Comparison of ENCODE assay signal across 8 mouse cellular contexts in genomic region chr13:116714809-116715208, GRCm38 (mm10).
DNase-seq lines count a peak whose midpoint lies in the region; ATAC-seq and TF ChIP-seq lines count a peak whose summit lies in the region.

No protein-coding gene starts in this region.

- no peaks in the 10 kb centered on the region for H3K9me3 ChIP-seq in hindbrain, embryonic 10.5 days
- H3K9me3 ChIP-seq in hindbrain, embryonic 12.5 days (replicated peaks): no peaks in the 10 kb centered on the region
- no peaks in the 10 kb centered on the region for H3K9me3 ChIP-seq in ES-E14 (ENCODE audit: control insufficient read depth, insufficient read depth, low read depth, low read length)
- H3K9me3 ChIP-seq in midbrain, embryonic 10.5 days (replicated peaks): no peaks in the 10 kb centered on the region

- no peaks in the 10 kb centered on the region for H3K36me3 ChIP-seq in hindbrain, embryonic 10.5 days
- no peaks in the 10 kb centered on the region for H3K36me3 ChIP-seq in hindbrain, embryonic 12.5 days
- no peaks in the 10 kb centered on the region for H3K36me3 ChIP-seq in ES-E14 (ENCODE audit: control insufficient read depth, insufficient read depth, low read length, poor library complexity, severe bottlenecking)
- H3K36me3 ChIP-seq in midbrain, embryonic 10.5 days: no peaks in the 10 kb centered on the region

- DNase-seq in hindbrain, embryonic 10.5 days (ENCODE audit: low spot score): peak; percentile 64
- DNase-seq in ES-E14 (ENCODE audit: low read depth, low spot score): no peak
- peak; percentile 20 to 36 for DNase-seq in cerebellum, adult 2 months
- DNase-seq in forelimb bud, embryonic 11.5 days (ENCODE audit: low read depth, low spot score): peak; percentile 57
- DNase-seq in layer of hippocampus, postnatal 10 days (ENCODE audit: low spot score in 2 of 2): peak; percentile 73 to 81
- peak; percentile 61 for DNase-seq in midbrain, embryonic 10.5 days (ENCODE audit: low spot score)
- peak; percentile 31 for DNase-seq in yolk sac, embryonic 10.5 days (ENCODE audit: low spot score)

- peak; percentile 68; the same call in 1 of the 2 replicates for TF ChIP-seq CTCF in cerebellum, adult 2 months (IDR thresholded peaks at IDR 0.05; ENCODE audit: borderline replicate concordance, insufficient read depth, low read depth, low read length)

- WGBS in hindbrain, embryonic 10.5 days: 20% methylated on average over 5 of the region's 5 CpGs
- WGBS in hindbrain, embryonic 12.5 days: 14% methylated on average over 5 of the region's 5 CpGs
- 14% methylated on average over 5 of the region's 5 CpGs for WGBS in cerebellum, adult 2 months
- 21% methylated on average over 5 of the region's 5 CpGs for WGBS in midbrain, embryonic 10.5 days

- peaks cover 14% of the 10 kb centered on the region for H3K4me1 ChIP-seq in hindbrain, embryonic 10.5 days (replicated peaks)
- H3K4me1 ChIP-seq in hindbrain, embryonic 12.5 days: peaks cover 10% of the 10 kb centered on the region
- no peaks in the 10 kb centered on the region; a peak in 1 of 4 replicates for H3K4me1 ChIP-seq in ES-E14 (ENCODE audit: control insufficient read depth in 2 of 2, insufficient read depth in 2 of 2, low read length in 2 of 2, poor library complexity in 1 of 2)
- H3K4me1 ChIP-seq in cerebellum, adult 2 months (ENCODE audit: control insufficient read depth, insufficient read depth, low read length): no peaks in the 10 kb centered on the region
- H3K4me1 ChIP-seq in midbrain, embryonic 10.5 days: peaks cover 15% of the 10 kb centered on the region

- in situ Hi-C loops in ES-E14 (cut with MboI; ENCODE audit: low sequenced_read_pairs in 2 of 2, unreplicated experiment in 2 of 2): loop anchor here (25.0 kb wide), 4 partner anchors 403 to 1478 kb away; partner anchors contain the start of gene Isl1 (in 1 of the 2)

- no peak overlapping the region for H3K9ac ChIP-seq in hindbrain, embryonic 12.5 days
- no peak overlapping the region for H3K9ac ChIP-seq in ES-E14 (ENCODE audit: insufficient read depth, low read depth, low read length, poor library complexity, severe bottlenecking)

- H3K4me2 ChIP-seq in hindbrain, embryonic 12.5 days (replicated peaks): no peak overlapping the region

- ATAC-seq in hindbrain, embryonic 12.5 days (ENCODE audit: low FRiP score): no peak

- peaks cover 45% of the 10 kb centered on the region for H3K27me3 ChIP-seq in hindbrain, embryonic 10.5 days (ENCODE audit: insufficient read depth, poor library complexity, severe bottlenecking)
- peaks cover 40% of the 10 kb centered on the region for H3K27me3 ChIP-seq in hindbrain, embryonic 12.5 days
- H3K27me3 ChIP-seq in cerebellum, adult 2 months (ENCODE audit: control insufficient read depth, insufficient read depth, low read length): no peaks in the 10 kb centered on the region; the same call in 1 of the 2 replicates
- peaks cover 63% of the 10 kb centered on the region for H3K27me3 ChIP-seq in midbrain, embryonic 10.5 days (ENCODE audit: low read depth, poor library complexity, severe bottlenecking)

- no peak overlapping the region for H3K27ac ChIP-seq in hindbrain, embryonic 10.5 days
- no peak overlapping the region for H3K27ac ChIP-seq in hindbrain, embryonic 12.5 days
- no peak overlapping the region for H3K27ac ChIP-seq in ES-E14 (ENCODE audit: insufficient read depth, low read depth, low read length, poor library complexity, severe bottlenecking)
- no peak overlapping the region for H3K27ac ChIP-seq in cerebellum, adult 2 months (ENCODE audit: insufficient read depth, low read length)
- H3K27ac ChIP-seq in midbrain, embryonic 10.5 days (replicated peaks): no peak overlapping the region

- no peak overlapping the region for H3K4me3 ChIP-seq in hindbrain, embryonic 10.5 days
- H3K4me3 ChIP-seq in hindbrain, embryonic 12.5 days: no peak overlapping the region
- H3K4me3 ChIP-seq in ES-E14 (ENCODE audit: insufficient read depth in 1 of 2, low read depth in 1 of 2, low read length in 2 of 2, poor library complexity in 1 of 2, severe bottlenecking in 1 of 2): no peak overlapping the region
- H3K4me3 ChIP-seq in cerebellum, adult 2 months (replicated peaks; ENCODE audit: insufficient read depth, low read depth, low read length): no peak overlapping the region
- H3K4me3 ChIP-seq in midbrain, embryonic 10.5 days: no peak overlapping the region

- TF ChIP-seq POLR2A in cerebellum, adult 2 months (IDR thresholded peaks at IDR 0.05; ENCODE audit: borderline replicate concordance, insufficient read depth, low read length): no peak

TF ChIP-seq in ES-E14, 5 proteins besides CTCF, POLR2A, EP300 and RAD21:
- TF ChIP-seq ZC3H11A (IDR thresholded peaks at IDR 0.05; ENCODE audit: borderline replicate concordance, low read depth, low read length): peak; percentile 78
- TF ChIP-seq MAFK (IDR thresholded peaks at IDR 0.05; ENCODE audit: insufficient read depth, low read depth, low read length): no peak
